Mouse (Mus musculus) layer of hippocampus, postnatal 14 days (tissue): Measurements from ENCODE around the gene Cspg5. TPM values are rescaled to one million over a fixed set of nuclear protein-coding genes. Genes with fewer than 3 reads are reported as not detected.

Experiments used
- DNase-seq, 2 experiments: peaks; one replicate each; pipeline ENCODE4 v3.0.0; 2021 to 2022; ENCODE audit warnings: low spot score in 2 of 2, mixed read lengths in 1 of 2
- total RNA-seq, 2 experiments: library from RNA; stranded (reverse); gene quantifications; 2 replicates each; pipeline ENCODE4 v1.2.3; 2021

The Cspg5 gene
- total RNA-seq, 2 experiments from 2014 or later = 296 to 306 TPM

DNA sequence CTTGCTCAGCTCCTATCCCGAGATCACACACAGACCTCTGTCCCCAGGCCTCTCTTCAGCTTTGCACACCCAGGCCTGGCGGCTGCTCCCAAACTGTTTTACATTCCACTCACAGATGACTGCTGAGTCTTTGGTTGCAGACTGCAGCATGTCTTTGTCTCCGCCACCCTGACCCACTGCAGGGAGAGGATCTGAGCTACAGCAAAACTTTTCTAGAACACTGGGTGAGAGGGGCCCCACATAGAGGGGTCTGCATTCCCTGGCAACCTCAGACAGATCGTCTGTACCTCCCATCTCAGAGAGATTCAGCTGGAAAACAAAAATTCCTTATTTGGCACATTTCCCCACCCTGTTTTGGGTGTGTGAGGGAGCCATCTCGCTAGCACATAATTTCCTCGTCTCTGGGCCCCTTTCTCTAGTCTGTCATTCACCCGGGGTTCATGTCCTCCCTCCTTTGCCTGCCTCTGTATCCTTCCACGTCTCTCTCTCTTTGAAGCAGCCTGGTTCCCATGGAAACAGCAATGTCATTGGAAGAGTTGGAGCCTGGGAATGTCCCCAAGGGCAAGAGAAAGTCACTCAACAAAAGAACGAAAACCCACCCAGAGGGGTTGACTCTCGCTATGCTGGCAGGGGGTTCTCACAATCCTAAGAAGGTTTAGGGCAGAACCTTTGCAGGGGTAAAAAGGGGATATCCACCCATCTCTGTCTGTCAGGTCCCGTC lies 6.4 kb downstream of the Cspg5 start:
- peak; percentile 64 to 79 for DNase-seq

- no peak for DNase-seq
These were observed 7.2 kb downstream of the Cspg5 start for GRCm38 (mm10) chr9:110250776-110251175.

- DNase-seq = peak; percentile 56 to 59
These were observed 11.9 kb downstream of the Cspg5 start for GRCm38 (mm10) chr9:110255407-110256019.

DNA sequence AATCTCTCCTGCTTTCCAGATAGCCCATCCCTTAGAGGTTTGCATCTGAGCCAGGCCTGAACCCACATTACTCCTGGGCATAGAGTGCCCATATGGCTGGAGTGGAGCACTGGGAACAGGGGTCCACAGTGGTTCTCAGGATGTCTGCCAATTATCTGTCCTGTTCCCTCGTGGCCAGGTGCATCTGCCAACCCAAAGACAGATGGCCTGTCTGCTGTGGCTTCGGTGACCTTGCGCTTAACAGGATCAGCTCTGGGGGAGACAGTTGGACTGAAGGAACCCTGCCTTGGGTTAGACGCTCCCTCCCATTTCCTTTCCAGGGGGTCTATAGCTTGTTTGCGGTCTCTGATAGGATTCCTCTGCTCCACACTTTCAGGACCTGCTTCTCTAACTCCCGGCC lies 15.1 kb downstream of the Cspg5 start:
- no peak for DNase-seq

GRCm38 (mm10) chr9:110259118-110259517 lies 15.5 kb downstream of the Cspg5 start:
- DNase-seq = no peak

GRCm38 (mm10) chr9:110263181-110263580 lies 19.6 kb downstream of the Cspg5 start:
- DNase-seq = no peak

GRCm38 (mm10) chr9:110264991-110265390 lies 21.4 kb downstream of the Cspg5 start:
- no peak for DNase-seq

DNA sequence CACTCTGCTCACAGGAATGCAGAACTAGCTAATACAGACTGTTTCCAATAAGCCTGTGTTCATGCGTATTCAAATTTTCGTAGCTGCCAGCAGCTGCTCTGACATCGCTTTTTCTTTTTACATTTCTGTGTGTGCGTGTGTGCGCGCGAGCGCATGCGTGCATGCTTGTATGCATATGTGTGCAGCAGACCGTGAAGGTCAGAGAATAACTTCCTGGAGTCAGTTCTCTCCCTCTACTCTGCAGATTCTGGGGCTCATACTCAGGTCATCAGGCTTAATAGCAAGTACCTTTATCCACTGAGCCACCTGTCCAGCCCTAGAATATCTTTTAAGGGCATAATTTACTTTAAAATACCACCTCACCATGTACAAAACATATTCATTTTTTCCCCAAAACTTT lies 24.8 kb downstream of the Cspg5 start:
- no peak for DNase-seq

GRCm38 (mm10) chr9:110272330-110272729 lies 28.7 kb downstream of the Cspg5 start:
- DNase-seq = no peak

DNA sequence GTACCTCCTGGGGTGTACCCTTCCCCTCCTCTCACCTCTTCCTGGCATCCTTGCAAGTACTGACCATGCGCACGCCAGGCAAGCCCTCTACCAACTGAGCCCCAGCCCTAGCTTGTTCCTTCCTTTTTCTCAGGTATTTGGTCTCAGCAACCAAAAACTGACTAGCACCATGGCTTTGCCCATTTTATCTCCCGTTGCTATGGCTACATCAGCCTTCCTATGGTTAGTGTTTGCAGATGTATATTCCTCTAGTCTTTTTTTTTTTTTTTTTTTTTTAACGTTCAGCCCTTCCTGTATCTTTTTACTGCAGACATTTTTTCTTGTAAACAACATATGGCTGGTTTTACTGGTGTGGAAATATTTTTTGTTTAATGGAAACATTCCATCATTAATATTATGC lies 29.9 kb downstream of the Cspg5 start:
- no peak for DNase-seq

GRCm38 (mm10) chr9:110275882-110276281 lies 32.3 kb downstream of the Cspg5 start:
- DNase-seq = no peak

DNA sequence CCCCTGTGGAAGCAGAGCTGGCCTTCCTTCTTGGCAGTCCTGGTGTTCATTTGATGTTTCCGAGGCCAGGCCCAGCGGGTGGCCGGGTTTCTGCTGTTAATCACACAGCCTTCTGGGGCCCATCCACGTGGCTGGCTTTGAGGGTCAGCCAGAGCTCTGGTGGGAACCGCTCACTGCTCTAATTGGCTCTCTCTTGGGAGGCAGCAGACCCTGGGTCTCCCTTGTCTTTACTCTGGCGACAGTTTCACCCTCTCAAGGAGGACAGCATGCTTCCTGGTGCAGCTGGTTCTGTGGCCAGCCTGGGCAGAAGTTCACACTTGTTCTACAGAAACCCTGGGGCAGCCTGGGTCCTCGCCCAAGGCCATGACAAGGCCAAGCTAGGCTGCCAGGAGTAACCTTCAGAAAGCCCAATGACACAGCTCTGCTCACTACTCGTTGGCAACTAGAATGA lies 33.9 kb downstream of the Cspg5 start:
- peak; percentile 64 to 84 for DNase-seq

DNA sequence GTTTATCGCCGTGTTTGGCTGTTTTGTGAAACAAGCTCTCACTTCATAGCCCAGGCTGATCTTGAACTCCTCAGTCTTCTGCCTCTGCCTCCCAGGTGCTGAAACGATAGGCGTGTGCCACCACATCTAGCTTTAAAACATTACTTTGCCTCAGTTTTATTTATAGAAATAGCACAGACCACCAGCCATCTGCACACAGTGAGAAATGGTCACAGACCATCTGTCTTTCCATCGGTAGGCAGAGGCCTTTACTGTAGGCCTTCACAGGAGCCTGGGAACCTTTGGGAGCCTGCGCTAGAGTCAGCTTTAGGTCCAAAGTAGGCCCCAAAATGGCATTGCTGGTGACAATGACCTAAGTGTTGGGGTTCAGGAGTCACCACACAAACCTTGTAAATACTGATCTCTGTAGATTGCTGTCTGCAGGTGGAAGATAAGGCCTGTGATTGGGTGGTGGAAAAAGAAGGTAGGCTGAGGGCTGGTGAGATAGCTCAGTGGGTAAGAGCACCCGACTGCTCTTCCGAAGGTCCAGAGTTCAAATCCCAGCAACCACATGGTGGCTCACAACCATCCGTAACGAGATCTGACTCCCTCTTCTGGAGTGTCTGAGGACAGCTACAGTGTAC lies 40.6 kb downstream of the Cspg5 start:
- no peak for DNase-seq

- DNase-seq = peak; percentile 55 to 89
These were observed 43.8 kb downstream of the Cspg5 start for GRCm38 (mm10) chr9:110287321-110287924.

DNA sequence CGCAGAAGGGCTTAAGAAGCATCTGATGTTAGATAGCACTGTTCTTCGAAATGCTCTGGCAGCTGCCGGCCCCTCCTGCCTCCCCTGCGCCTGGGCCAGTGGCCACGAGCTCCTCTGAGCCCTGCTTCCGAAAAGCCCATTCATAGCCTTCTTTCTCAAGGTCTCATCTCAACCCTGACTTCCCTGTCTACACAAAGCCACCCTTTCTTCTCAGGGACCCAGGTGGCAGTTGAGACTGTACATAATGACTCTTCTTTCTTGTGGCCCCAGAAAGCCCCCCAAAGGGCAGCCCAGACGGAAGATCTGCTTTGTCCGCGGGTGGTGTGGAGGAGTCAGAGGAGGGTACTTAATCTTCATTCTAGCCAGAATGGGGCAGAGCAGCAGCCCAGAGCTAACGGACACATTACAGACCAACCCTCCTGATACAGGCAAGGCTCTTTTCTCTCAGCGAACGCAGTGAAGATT lies 49.7 kb downstream of the Cspg5 start:
- peak; percentile 51 to 61 for DNase-seq

DNA sequence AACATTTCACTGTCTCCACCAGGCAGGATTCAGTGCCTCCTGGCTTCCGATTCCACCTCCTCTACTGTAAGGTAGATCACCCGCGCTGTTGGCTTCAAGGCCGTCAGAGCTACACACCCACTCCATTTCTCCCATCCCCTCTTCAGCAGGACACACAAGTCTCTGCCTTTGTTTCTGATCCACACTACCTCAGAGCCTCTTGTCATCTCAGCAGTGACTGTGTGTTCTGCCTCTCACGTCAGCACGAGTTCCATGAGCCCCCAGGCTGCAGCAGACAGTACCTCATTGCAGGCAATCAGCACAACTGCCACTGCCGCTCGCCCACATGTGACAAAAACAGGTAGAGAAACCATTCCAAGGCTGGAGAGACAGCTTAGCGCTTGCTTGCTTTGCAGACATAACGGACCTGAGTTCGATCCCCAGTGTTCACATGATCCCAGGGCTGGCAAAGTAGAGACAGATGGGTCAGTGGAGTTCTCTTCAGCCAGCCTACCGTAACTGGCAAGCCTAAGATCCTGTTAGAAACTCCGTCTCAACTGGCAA lies 50.4 kb downstream of the Cspg5 start:
- DNase-seq = no peak

DNA sequence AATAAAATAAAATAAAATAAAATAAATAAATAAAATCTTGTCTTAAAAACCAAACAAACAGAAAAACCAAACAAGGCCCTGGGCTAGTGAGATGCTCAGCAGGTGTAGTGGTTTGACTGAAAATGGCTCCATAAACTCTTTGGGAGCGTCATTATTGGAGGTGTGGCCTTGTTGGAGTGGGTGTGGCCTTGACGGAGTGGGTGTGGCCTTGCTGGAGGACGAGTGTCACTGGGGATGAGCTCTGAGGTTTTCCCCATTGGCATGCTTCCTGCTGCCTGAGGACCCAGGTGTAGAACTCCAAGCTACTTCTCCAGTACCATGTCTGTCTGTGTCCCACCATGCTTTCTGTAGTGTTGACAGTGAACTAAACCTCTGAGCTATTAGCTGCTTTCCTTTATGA lies 51.2 kb downstream of the Cspg5 start:
- no peak for DNase-seq

- DNase-seq = peak; percentile 87 to 91
These were observed 53.5 kb downstream of the Cspg5 start for GRCm38 (mm10) chr9:110296867-110297627.

DNA sequence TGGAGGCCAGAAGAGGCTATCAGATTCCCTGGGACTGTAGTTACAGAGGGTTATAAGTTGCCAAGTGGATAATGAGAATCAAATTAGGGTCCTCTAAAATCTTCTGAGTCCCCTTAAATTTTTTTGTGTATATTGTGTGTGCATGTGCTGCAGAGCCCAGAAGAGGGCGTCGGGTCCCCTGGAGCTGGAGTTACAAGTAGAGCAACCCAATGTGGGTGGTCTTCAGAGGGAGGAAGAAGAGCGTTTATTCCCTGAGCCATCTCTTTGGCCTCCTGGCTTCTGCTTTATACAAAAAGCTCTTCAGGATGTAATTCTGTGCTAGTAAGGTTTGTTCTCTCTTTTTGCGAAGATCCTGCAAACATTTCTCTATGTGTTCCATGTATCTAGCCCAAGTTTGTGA lies 60.9 kb downstream of the Cspg5 start:
- peak in 1 of 2 experiments; percentile 24 for DNase-seq

DNA sequence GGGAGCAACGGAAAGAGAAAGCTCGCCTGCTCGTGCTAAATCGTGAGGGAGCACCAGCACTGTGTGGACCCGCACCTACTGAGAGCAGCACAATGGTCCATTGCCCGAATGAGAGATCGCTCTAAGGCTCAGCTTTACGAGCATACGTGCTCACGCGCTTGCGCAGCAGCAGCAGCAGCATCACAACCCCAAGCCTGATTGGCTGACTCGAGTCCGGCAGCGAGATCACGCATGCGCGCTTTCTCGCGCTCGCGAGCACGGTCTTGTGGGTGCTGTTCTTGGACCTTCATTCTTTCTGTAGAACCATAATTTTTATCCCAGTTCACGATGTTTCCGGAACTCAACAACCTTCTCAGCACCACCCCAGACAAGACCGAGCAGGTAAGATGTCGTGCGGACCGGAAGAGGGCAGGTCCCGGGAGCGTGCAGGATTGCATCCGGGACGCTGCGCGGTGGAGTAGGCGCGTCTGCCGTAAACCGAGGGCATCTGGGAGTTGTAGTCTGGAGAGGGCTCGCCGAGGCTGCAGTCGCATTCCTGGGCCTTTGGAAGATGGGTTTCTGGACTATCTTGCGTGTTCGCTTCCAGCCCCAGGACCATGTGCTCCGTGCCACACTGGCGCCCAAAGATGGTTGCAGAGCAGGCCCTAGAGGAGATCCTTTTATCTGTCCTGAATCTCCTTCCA lies 61.5 kb downstream of the Cspg5 start, which contains the start of gene Elp6:
Elp6 (plus strand) TSS at position 205 of the 683 bp plus-strand sequence.
- peak; percentile 94 to 97 for DNase-seq
